7 mouse cellular contexts compared by ENCODE assay signal in genomic region chr11:104549438-104550405, GRCm38 (mm10). TPM values are rescaled to one million over a fixed set of nuclear protein-coding genes. Genes with fewer than 3 reads are reported as not detected.
DNase-seq lines count a peak whose midpoint lies in the region; ATAC-seq and TF ChIP-seq lines count a peak whose summit lies in the region.

No protein-coding gene starts in this region.

- peak; percentile 34; the same call in 1 of the 2 replicates for TF ChIP-seq POLR2A in embryonic fibroblast, embryonic 13.5 days (IDR thresholded peaks at IDR 0.05; ENCODE audit: low read depth, low read length)
- TF ChIP-seq POLR2A in spleen, adult 2 months (IDR thresholded peaks at IDR 0.05; ENCODE audit: low read depth, low read length), result no peak

- WGBS in limb, embryonic 11.5 days, result under 1% methylated on average over 53 of the region's 53 CpGs
- WGBS in midbrain, embryonic 10.5 days, result under 1% methylated on average over 53 of the region's 53 CpGs
- 1% methylated on average over 53 of the region's 53 CpGs for WGBS in spleen, adult 2 months

- peak overlapping the region; percentile 66 for H3K4me2 ChIP-seq in limb, embryonic 11.5 days (ENCODE audit: low read depth, severe bottlenecking)

- no peaks in the 10 kb centered on the region for H3K27me3 ChIP-seq in limb, embryonic 11.5 days (ENCODE audit: control insufficient read depth, insufficient read depth, low read length)
- no peaks in the 10 kb centered on the region for H3K27me3 ChIP-seq in midbrain, embryonic 10.5 days (ENCODE audit: low read depth, poor library complexity, severe bottlenecking)
- H3K27me3 ChIP-seq in spleen, adult 2 months (ENCODE audit: control insufficient read depth, insufficient read depth, low read length), result no peaks in the 10 kb centered on the region

- H3K9me3 ChIP-seq in limb, embryonic 11.5 days (ENCODE audit: control insufficient read depth, low read length), result no peaks in the 10 kb centered on the region
- H3K9me3 ChIP-seq in midbrain, embryonic 10.5 days (replicated peaks), result no peaks in the 10 kb centered on the region

- H3K36me3 ChIP-seq in limb, embryonic 11.5 days (ENCODE audit: control insufficient read depth, insufficient read depth, low read length), result no peaks in the 10 kb centered on the region
- H3K36me3 ChIP-seq in midbrain, embryonic 10.5 days, result peaks cover 25% of the 10 kb centered on the region
- no peaks in the 10 kb centered on the region for H3K36me3 ChIP-seq in spleen, adult 2 months (ENCODE audit: control insufficient read depth, insufficient read depth, low read length)

- TF ChIP-seq CTCF in embryonic fibroblast, embryonic 13.5 days (IDR thresholded peaks at IDR 0.05; ENCODE audit: borderline replicate concordance, insufficient read depth, low read length), result no peak
- TF ChIP-seq CTCF in spleen, adult 2 months (IDR thresholded peaks at IDR 0.05; ENCODE audit: extremely low read depth, insufficient read depth, insufficient read length, insufficient replicate concordance), result no peak

- peak overlapping the region; percentile 58 for H3K27ac ChIP-seq in embryonic fibroblast, embryonic 13.5 days (ENCODE audit: insufficient read depth, low read length)
- H3K27ac ChIP-seq in limb, embryonic 11.5 days (replicated peaks; ENCODE audit: low read depth, low read length), result peak overlapping the region; percentile 86
- peak overlapping the region; percentile 98 for H3K27ac ChIP-seq in midbrain, embryonic 10.5 days (replicated peaks)
- H3K27ac ChIP-seq in spleen, adult 2 months (ENCODE audit: insufficient read depth, low read length), result peak overlapping the region; percentile 87

- peak overlapping the region; percentile 67 for H3K4me3 ChIP-seq in embryonic fibroblast, embryonic 13.5 days (ENCODE audit: insufficient read depth, low read length)
- H3K4me3 ChIP-seq in limb, embryonic 11.5 days (ENCODE audit: low read depth, low read length), result peak overlapping the region; percentile 94
- peak overlapping the region; percentile 84 for H3K4me3 ChIP-seq in midbrain, embryonic 10.5 days
- peak overlapping the region; percentile 91 for H3K4me3 ChIP-seq in spleen, adult 2 months (ENCODE audit: extremely low read depth, insufficient read depth, insufficient read length)

- peak overlapping the region; percentile 100 for H3K9ac ChIP-seq in limb, embryonic 11.5 days (ENCODE audit: low read length)

- H3K4me1 ChIP-seq in embryonic fibroblast, embryonic 13.5 days (ENCODE audit: control insufficient read depth, insufficient read depth, low read length), result peaks cover 3% of the 10 kb centered on the region
- no peaks in the 10 kb centered on the region for H3K4me1 ChIP-seq in limb, embryonic 11.5 days (ENCODE audit: control insufficient read depth, insufficient read depth, low read length)
- peaks cover 26% of the 10 kb centered on the region for H3K4me1 ChIP-seq in midbrain, embryonic 10.5 days
- peaks cover 2% of the 10 kb centered on the region for H3K4me1 ChIP-seq in spleen, adult 2 months (ENCODE audit: control insufficient read depth, insufficient read depth, insufficient read length)

- peak; percentile 70 for DNase-seq in CD4-positive, CD25-positive, alpha-beta regulatory T cell, adult 2 months (ENCODE audit: low read depth, low spot score)
- DNase-seq in NIH3T3 (ENCODE audit: low read depth), result peak; percentile 83
- no peak for DNase-seq in limb, embryonic 11.5 days (ENCODE audit: low spot score)
- DNase-seq in midbrain, embryonic 10.5 days (ENCODE audit: low spot score), result peak; percentile 46
- peak in 1 of 2 experiments; percentile 12 for DNase-seq in spleen, adult 2 months (ENCODE audit: low read depth in 1 of 2, low spot score in 2 of 2)

- peak; percentile 29 to 54 for ATAC-seq in hematopoietic stem cell, adult 5-6 weeks (replicated peaks in 1 of 2; ENCODE audit: insufficient read depth in 1 of 2, low FRiP score in 2 of 2, low TSS enrichment in 1 of 2, low read depth in 1 of 2, poor library complexity in 2 of 2, severe bottlenecking in 2 of 2)
- peak; percentile 77; the same call in 1 of the 2 replicates for ATAC-seq in limb, embryonic 11.5 days (ENCODE audit: insufficient number of reproducible peaks, low FRiP score, low TSS enrichment, low read depth)

RNA-seq across cellular contexts. Expression of gene Cdc27, which starts 0.7 kb away (rescaled TPM):
- 101 and 111 TPM in 2 replicates for polyA plus RNA-seq in embryonic fibroblast, embryonic 13.5 days (2011; ENCODE audit: insufficient read length, low read depth, missing spikeins)
- 67.9 and 68.2 TPM in 2 replicates for total RNA-seq in hematopoietic stem cell, adult 5-6 weeks (2017)
- polyA plus RNA-seq in limb, embryonic 11.5 days (2014; fragmentation: Nextera tagmentation; extraction: Ambion mirVana), result 57.6 and 64.2 TPM in 2 replicates
- polyA plus RNA-seq in midbrain, embryonic 10.5 days (2016; fragmentation: Nextera tagmentation; extraction: Ambion mirVana), result 47.3 and 53.5 TPM in 2 replicates
- 3.2 and 3.4 TPM in 2 replicates for polyA plus RNA-seq in spleen, adult 2 months (2012; rRNA removed)

RNA-seq across cellular contexts. Expression of gene Myl4, which starts 0.7 kb away (rescaled TPM):
- polyA plus RNA-seq in embryonic fibroblast, embryonic 13.5 days (2011; ENCODE audit: insufficient read length, low read depth, missing spikeins), result 1.6 and 2.7 TPM in 2 replicates
- 2.2 and 3.9 TPM in 2 replicates for total RNA-seq in hematopoietic stem cell, adult 5-6 weeks (2017)
- 4.1 and 6.0 TPM in 2 replicates for polyA plus RNA-seq in limb, embryonic 11.5 days (2014; fragmentation: Nextera tagmentation; extraction: Ambion mirVana)
- polyA plus RNA-seq in midbrain, embryonic 10.5 days (2016; fragmentation: Nextera tagmentation; extraction: Ambion mirVana), result 0.94 and 1.2 TPM in 2 replicates
- 10.5 and 12.0 TPM in 2 replicates for polyA plus RNA-seq in spleen, adult 2 months (2012; rRNA removed)

RNA-seq across cellular contexts. Expression of gene Itgb3, which starts 58.1 kb away (rescaled TPM):
- polyA plus RNA-seq in embryonic fibroblast, embryonic 13.5 days (2011; ENCODE audit: insufficient read length, low read depth, missing spikeins), result 19.2 and 28.9 TPM in 2 replicates
- total RNA-seq in hematopoietic stem cell, adult 5-6 weeks (2017), result 6.5 and 9.6 TPM in 2 replicates
- 1.1 and 1.4 TPM in 2 replicates for polyA plus RNA-seq in limb, embryonic 11.5 days (2014; fragmentation: Nextera tagmentation; extraction: Ambion mirVana)
- polyA plus RNA-seq in midbrain, embryonic 10.5 days (2016; fragmentation: Nextera tagmentation; extraction: Ambion mirVana), result 3.7 and 4.7 TPM in 2 replicates
- polyA plus RNA-seq in spleen, adult 2 months (2012; rRNA removed), result 25.6 and 29.1 TPM in 2 replicates

Comparison
In these comparisons a context has a peak if more than half of its experiments do, and no peak if none do; other contexts are left out.
1. RNA of gene Cdc27, which starts 0.7 kb away (polyA plus RNA-seq): 101 to 111 TPM in embryonic fibroblast, embryonic 13.5 days, 57.6 to 64.2 TPM in limb, embryonic 11.5 days and 47.3 to 53.5 TPM in midbrain, embryonic 10.5 days; 3.2 to 3.4 TPM in spleen, adult 2 months; every median in the first group is over 10 times any median in the second.
2. Peak in every context shown above with its lines, with median percentiles within 50 percentile points of each other: H3K27ac ChIP-seq and H3K4me3 ChIP-seq.